Mouse (Mus musculus) G1E-ER4 (cell line): Measurements from ENCODE around the gene Gm49384. TPM values are rescaled to one million over a fixed set of nuclear protein-coding genes. Genes with fewer than 3 reads are reported as not detected.

Source experiments
- GATA1 ChIP-seq: IDR thresholded peaks from one replicate; pipeline ENCODE4 v1.8.0; 2012; ENCODE audit warnings: low read length, inconsistent platforms
- polyA plus RNA-seq: library from polyadenylated mRNA; stranded (reverse); fragments of >175 nt; gene quantifications from 2 replicates; pipeline ENCODE4 v1.2.3, GENCODE M21; 2012

The Gm49384 gene
- polyA plus RNA-seq, 1 experiment = not detected

DNA sequence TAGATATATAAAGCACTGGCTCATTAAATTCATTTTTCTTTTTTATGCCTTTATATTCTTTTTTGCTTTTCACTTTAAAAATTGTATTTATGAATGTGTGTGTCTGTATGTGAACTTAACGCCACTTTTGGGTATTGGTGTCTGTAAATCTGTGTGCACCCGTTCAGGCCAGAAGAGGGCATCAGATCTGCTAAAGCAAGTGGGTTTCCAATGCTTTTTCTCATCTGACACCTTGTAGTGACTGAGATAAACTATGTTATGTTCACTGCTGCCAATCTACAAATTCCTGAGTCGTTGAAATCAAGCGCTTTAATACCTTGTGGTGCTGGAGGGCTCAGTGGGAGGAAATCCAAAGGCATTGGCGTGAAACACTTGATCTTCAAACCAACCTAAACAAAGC is 7.0 kb upstream of the Gm49384 start:
- no peak for TF ChIP-seq GATA1

DNA sequence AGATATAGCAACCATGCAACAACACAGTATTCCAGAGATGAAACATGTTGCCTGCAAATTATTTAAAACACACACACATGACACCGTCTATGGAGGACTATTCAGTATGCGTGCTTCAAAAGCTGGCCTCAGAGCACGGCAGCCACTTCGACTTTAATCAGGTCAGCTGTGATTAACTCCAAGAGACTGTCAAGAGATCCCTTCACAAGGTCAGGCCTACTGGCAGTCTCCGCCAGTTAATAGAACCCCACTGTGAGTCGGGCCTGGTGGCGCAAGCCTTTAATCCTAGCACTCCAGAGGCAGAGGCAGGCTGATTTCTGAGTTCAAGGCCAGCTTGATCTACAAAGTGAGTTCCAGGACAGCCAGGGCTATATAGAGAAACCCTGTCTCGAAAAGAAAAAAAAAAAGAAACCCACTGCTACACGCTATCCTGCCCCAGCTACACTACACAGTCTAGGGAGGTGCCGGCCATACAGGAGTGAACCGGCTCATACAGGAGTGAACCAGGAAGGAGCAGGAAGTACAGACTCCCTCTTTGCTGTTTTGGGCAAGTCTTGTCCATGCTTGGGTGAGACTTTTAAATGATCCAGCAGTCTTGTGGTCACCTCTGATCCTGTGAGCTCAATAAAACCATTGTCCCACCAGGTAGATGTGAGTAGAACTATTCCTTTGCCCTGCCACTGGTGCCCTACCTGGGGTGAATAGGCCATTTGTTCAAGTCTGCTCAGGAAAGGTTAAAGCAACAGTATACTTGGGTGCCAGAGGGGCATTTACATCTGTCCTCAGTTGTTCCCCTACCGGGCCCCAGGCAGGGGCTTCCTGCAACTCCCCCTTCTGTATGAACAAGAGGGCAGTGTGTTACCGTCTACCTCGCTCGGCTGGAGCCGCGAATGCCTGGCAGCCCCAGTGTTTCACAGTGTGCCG is 6.3 kb upstream of the Gm49384 start:
- no peak for TF ChIP-seq GATA1

DNA sequence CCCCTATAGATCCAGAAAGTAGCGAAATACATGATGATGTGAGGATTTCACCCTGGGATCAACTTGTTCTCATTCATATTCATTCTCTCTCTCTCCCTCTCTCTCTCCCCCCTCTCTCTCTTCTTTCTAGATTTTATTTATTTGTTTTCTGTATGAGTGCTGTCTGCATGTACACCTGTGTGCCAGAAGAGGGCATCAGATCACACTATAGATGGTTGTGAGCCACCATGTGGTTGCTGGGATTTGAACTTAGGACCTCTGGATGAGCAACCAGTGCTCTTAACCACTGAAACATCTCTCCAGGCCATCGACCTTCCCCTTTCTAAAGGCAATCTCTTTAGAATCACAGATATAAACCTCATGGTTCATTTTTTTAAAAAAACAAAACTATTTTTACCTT is 4.5 kb upstream of the Gm49384 start:
- TF ChIP-seq GATA1 = no peak

DNA sequence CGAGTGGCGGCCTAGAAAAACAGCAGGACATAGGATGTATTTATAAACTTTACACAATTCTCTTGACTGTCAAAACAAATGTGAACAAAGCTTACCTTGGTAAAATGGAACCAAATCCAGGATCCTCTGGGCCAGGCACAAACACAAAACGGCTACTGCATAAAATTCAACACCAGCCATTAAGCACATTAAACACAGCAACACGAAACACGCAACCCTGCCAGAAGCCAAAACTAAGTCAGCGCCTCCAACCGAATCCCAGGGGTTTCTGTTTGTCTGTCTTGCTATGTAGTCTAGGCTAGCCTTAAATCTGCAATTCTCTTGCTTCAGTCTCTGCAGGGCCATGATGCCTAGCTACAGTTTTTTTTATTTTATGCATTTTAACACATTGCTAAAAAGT is 3.9 kb upstream of the Gm49384 start:
- no peak for TF ChIP-seq GATA1

DNA sequence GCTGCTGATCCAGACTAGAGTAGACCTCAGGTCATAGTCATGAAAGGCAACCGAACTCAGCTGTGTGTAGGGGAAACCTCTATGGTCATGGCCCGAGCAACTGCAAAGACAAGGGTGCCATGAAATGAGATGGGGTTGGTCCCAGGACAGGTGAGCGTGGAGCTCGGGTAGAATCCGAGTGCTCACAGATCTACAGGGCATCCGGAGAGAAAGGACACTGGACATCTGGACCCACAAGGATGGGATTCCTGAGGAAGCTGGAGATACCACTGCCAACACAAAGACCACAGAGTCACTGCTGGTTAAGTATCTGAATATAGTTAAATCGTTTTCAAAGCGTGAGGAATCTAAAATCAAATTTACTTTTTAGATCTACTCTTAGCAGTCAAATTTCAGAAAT is 3.3 kb upstream of the Gm49384 start:
- no peak for TF ChIP-seq GATA1

DNA sequence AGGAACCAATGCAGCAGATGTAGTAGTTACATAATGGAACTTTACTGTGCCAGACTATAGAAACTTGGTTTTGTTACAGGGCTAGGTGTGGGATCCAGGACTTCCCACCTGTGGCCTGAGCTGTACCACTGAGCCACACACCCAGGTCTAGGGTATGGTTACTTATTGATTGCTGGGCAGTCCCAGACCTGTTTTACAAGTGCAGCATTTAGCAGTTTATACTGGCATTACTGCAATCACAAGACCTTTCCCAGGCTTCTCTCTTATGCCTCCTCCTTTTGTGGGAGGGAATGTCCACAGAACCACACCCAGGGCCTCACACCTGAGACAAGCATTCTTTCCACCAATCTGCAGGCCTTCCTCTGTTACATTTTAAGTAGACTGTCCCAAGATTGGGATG is 5.1 kb downstream of the Gm49384 start:
- TF ChIP-seq GATA1 = no peak

DNA sequence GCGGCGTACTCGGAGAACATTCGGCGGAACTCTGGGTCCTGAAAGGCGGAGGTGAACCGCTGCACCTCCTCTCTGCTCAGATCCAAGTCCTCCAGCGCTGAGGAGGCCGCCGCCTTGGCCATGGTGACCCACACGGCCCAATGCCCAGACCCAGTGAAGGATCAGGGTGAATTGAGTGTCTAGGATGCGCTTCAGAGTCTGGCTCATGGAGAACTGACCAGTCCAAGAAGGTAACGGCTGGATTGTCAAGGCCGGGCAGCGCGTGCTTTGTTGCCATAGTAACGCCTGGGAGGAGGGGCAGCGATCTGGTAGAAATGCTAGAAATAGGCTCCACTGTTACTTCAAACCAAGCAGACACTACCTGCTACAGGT is 5.9 kb downstream of the Gm49384 start, which contains the start of gene Dnaaf2:
TSS of gene Dnaaf2 (minus strand) at position 266 of the 372 bp plus-strand sequence.
- TF ChIP-seq GATA1 = no peak

DNA sequence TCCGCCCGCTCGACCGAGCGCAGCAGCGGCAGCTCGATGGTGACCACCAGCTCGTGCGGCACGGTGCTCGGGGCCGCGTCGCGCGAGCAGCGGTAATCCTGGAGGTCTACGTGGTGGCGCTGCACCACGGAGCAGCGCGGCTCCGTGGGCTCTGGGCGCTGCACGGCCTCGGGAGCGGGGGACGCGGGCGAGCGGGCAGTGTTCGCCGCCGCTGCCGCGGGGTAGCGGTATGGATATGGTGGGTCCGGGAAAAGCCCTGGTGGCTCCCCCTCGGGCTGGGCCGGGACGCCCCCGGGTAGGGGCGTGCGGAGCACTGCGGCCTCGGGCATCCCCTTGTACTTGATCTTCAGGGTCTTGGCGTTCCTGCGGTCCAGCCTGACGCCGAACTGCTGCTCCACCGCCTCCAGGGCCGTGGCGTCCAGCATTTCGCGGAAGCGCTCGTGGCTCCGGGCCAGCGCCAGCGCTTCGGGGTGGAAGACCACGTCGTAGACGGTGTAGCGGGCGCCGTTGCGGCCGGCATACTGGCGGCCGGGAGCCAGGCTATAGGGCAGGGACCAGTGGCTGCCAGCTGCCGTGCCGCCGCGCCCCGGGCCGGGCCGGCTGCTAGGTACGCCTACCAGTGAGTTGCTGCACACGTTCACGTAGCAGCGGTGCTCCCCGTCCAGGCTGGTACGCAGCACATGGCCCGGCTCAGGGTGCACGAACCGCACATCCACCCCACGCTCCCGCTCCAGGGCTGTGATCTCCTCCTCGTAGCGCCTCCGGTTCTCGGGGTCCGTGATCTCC is 6.5 kb downstream of the Gm49384 start:
- no peak for TF ChIP-seq GATA1

DNA sequence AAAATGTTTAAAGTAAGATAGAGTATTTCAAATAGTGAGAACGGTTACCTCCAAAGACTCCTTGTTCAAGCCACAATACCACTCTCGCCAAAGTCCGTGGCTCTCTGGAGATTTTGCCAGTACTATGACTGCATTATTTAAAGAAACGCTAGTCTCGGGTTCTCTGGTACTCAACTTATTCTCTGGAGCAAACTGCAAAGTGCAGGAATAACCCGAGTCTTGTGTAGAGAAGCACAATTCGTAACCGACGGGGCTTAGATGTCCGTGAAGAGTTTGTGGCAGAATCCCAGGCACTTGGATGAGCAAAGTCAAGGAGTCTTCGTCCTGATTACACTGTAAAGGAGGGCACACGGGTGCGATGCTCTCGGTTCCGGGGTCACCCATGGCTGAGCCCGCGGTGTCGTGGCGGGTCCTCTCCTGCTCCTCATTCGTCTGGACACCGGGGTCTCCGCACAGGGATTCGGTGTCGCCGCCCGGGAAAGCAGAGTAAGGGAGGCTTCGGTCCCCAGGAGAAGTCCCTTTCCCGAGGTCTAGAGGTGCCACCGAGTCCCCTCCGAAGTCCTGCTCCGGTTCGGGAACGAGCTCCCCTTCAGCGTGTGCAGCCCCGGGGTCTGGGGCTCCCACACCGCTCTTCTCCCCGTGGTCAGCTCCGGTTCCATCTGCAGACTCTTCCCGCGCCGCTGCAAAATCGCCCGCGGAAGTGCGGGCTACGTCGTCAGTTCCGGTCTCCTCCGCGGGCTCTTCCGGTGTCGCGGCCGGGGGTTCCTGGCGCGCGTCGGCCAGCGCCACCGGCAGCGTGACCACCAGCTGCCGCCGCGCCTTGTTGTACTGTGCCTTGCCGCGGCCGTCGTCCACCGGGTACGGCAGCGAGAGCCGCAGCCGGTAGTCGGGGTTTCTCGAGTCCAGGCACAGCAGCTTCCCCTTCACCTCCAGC is 7.4 kb downstream of the Gm49384 start, which contains the start of gene Gm49383:
TSS of gene Gm49383 (minus strand) at position 661 of the 934 bp plus-strand sequence.
- TF ChIP-seq GATA1 = no peak

DNA sequence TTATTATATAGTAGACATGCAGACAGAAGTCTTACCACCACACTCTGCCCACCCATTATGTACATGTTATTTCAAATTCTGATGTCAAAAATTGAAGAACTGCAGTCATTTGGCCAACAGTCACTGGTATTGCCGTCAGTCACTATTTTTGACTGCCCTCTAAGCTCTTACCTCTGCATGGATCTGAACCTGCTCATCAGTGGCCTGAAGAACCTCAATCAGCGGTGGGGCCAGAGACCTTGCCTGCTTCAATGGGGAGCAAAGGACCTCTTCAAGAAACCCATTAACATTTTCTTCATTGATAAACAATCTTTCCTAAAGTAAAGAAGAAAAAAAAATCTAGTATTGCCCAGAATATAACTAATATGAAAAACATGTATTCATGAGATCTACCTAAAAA is 11.4 kb downstream of the Gm49384 start:
- TF ChIP-seq GATA1 = no peak

DNA sequence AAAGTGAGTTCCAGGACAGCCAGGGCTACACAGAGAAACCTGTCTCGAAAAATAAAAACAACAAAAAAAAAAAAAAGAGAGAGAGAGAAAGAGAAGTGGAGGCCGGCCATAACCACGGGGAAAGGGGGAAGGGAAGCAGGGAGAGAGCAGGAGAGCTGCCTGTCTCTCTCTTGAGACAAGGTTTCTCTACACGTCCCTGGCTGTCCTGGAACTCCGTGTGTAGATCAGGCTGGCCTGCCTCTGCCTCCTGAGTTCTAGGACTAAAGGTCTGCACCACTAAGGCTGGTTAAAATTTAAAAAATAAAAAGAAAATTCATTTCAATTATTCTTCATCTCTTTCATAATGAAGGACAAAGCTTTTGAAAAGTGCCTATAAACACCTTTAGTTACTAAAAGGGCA is 12.7 kb downstream of the Gm49384 start:
- TF ChIP-seq GATA1 = no peak

DNA sequence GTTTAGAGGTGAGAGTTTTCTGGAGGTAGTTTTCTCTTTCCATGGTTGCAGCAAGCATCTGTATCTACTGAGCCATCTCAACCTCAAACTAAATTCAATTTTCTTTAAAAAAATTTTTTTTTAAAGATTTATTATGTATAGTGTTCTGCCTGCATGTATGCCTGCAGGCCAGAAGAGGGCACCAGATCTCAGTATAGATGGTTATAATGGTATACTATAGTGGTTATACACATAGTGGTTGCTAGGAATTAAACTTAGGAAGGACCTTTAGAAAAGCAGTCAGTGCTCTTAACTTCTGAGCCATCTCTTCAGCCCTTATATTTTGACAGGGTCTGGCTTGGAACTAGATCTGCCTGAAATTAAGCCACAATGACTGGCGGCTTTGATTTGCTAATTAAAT is 13.5 kb downstream of the Gm49384 start:
- no peak for TF ChIP-seq GATA1

DNA sequence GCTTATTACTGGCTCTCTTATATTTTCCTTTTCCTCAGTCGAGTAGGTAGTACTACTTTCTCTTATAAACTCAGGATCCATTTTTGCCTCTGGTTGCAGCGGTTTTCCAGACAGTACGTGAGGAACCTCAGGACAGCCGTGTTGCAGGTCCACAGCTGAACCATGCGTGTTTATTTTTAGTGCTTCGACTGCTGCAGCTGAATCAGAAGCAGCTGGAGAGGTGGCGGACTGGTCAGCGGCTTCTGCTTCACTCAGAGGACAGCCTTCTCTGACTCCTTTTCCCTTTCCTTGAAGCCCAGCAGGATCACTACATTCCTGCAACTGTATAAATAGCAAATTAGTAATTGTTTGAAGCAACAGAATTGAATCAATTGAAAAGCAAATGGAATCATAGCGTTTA is 14.0 kb downstream of the Gm49384 start:
- TF ChIP-seq GATA1 = no peak

DNA sequence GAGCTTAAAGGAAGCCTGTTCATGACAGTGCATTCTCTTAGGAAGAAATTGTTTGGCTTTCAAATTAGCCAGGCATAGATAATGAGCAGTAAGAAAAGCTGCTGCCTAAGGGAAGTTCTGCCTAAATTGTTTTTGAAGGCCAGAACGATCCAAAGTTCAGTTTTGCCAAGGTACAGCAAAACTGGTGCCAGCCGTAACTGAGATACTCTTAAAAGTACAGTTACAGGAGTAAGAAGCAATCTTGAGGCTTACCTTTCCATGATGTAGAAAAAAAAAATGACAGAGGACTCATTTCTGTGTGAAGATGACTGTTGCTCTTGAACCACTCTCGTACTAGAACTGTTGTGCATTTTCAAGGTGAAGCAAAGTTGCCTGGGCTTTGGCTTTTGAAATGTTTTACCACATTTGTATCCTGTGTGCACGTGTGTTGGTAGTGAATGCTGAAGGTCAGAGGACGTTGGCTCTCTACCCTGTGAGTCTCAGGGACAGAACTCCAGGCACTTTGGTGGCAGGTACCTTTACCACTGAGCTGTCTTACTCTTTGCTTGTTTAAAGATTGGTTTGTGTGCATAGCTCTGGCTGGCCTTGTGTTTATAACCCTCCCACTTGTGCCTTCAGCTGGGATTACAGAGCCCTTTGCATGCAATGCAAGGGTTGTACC is 17.1 kb downstream of the Gm49384 start:
- TF ChIP-seq GATA1 = no peak

DNA sequence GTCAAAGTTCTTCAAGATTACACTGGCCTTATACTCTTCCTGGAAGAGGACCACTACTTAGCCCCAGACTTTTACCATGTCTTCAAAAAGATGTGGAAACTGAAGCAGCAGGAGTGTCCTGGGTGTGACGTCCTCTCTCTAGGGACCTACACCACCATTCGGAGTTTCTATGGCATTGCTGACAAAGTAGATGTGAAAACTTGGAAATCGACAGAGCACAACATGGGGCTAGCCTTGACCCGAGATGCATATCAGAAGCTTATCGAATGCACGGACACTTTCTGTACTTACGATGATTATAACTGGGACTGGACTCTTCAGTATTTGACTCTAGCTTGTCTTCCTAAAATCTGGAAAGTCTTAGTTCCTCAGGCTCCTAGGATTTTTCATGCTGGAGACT is 18.7 kb downstream of the Gm49384 start:
- no peak for TF ChIP-seq GATA1
